Mouse (Mus musculus) kidney, postnatal 0 days (tissue): ENCODE results near the gene Mypn. TPM values are rescaled to one million over a fixed set of nuclear protein-coding genes. Genes with fewer than 3 reads are reported as not detected.

Experiments used
- ATAC-seq: fragments of 200-750 bp; cut with Nextera tagmentation; replicated peaks from 2 replicates; pipeline ENCODE4 v1.8.0; 2017; ENCODE audit warnings: low read depth, moderate number of reproducible peaks, moderate TSS enrichment, moderate library complexity; ENCODE audit not compliant: low FRiP score
- DNase-seq: peaks from one replicate; pipeline ENCODE4 v3.0.0-alpha.2; 2016; ENCODE audit warnings: low spot score
- H3K27ac ChIP-seq: fragments of 300-500 bp; sonication (generic); 2 replicates; pipeline ENCODE4 v1.5.1; 2014; ENCODE audit warnings: mild to moderate bottlenecking
- H3K27me3 ChIP-seq: fragments of 300-500 bp; sonication (generic); 2 replicates; pipeline ENCODE4 v1.6.1; 2014; ENCODE audit warnings: low read length, mixed read lengths; ENCODE audit not compliant: insufficient read depth
- H3K36me3 ChIP-seq: fragments of 300-500 bp; sonication (generic); 2 replicates; pipeline ENCODE4 v1.6.1; 2014; ENCODE audit warnings: low read length, mixed read lengths; ENCODE audit not compliant: insufficient read depth
- H3K4me1 ChIP-seq: fragments of 300-500 bp; sonication (generic); replicated peaks from 2 replicates; pipeline ENCODE4 v1.6.1; 2014; ENCODE audit warnings: antibody characterized with exemption, low read length, mixed read lengths; ENCODE audit not compliant: insufficient read depth
- H3K4me2 ChIP-seq: fragments of 300-500 bp; sonication (generic); 2 replicates; pipeline ENCODE4 v1.6.1; 2014; ENCODE audit warnings: mild to moderate bottlenecking, low read length, moderate library complexity, mixed read lengths
- H3K4me3 ChIP-seq: fragments of 300-500 bp; sonication (generic); replicated peaks from 2 replicates; pipeline ENCODE4 v1.5.1; 2014; ENCODE audit warnings: low read depth, low read length
- H3K9ac ChIP-seq: fragments of 300-500 bp; sonication (generic); 2 replicates; pipeline ENCODE4 v1.6.1; 2014; ENCODE audit warnings: low read depth, low read length
- H3K9me3 ChIP-seq: fragments of 300-500 bp; sonication (generic); replicated peaks from 2 replicates; pipeline ENCODE4 v1.6.1; 2016; ENCODE audit warnings: low read length, inconsistent platforms, mixed read lengths
- CTCF ChIP-seq: IDR thresholded peaks from 2 replicates; pipeline ENCODE4 v1.5.1; 2016; ENCODE audit warnings: antibody characterized with exemption, low read depth, mild to moderate bottlenecking, moderate library complexity
- WGBS: fragments of 180-500 bp; shearing (Covaris S2); extraction: QIAGEN DNeasy Blood & Tissue Kit; methylation state at CpG from one replicate; pipeline ENCODE4 v1.1.7; 2014; 5-methylcytosine and 5-hydroxymethylcytosine counted together
- polyA plus RNA-seq: library from polyadenylated mRNA; unstranded; fragments of >200 nt; fragmentation: Nextera tagmentation; extraction: Ambion mirVana; gene quantifications from 2 replicates; pipeline ENCODE4 v1.2.1, GENCODE M21; 2015

Gene Mypn
- polyA plus RNA-seq, 1 experiment from 2014 or later = not detected

DNA sequence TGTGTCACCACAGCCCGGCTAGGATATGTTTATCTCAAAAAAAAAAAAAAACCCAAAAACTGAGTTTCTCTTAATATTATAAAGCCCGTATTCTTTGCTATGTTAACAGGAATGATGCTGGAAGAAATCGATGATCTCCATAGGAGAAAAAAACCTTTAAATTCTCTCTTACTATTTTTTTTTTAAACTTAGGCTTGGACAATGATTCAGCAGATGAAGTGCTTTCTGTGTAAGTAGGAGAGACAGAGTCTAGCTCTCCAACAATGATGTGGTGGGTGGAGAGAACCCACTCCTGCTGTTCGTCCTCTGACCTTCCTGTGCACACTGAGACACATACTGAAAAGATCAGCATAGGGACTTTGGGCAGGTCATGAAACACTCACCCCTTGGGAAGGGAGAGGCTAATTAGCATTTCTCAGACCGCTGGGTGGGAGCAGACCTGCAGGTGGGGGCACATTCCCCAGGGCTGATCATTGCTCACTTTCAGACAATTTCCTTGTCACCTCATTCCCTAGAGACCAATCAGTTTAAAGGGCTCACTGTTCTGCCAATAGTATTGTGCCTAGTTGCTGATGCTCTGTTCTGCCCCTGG lies 21.5 kb downstream of the Mypn start:
- H3K9ac ChIP-seq = no peak overlapping the region
- no peak for ATAC-seq
- 70% methylated on average over 5 of the region's 5 CpGs for WGBS
- H3K36me3 ChIP-seq = no peaks in the 10 kb centered on the region
- H3K27ac ChIP-seq = no peak overlapping the region
- H3K27me3 ChIP-seq = no peaks in the 10 kb centered on the region
- no peak overlapping the region for H3K4me2 ChIP-seq
- H3K4me1 ChIP-seq = no peaks in the 10 kb centered on the region
- no peak for TF ChIP-seq CTCF
- no peak for DNase-seq
- no peak overlapping the region for H3K4me3 ChIP-seq
- no peaks in the 10 kb centered on the region for H3K9me3 ChIP-seq

DNA sequence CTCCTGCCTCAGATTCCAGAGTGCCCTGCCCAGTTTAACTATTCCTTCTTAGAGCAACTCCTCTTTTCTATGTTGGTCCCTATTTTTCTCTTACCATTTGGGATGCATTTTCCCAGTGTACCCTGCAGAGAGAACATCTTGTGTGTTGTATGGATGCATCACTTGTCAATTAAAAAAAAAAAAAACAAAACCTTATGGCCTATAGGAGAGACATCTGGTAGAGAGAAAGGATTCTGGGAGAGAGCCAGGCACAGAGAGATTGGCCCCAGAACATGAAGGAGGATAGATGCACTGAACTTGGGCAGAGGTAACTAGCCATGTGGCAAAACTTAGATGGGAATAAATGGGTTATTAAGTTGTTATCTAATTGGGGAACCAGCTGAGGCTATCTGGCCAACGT lies 22.6 kb downstream of the Mypn start:
- no peak for DNase-seq
- ATAC-seq = no peak
- Histone ChIP-seq H3K9ac (no peak overlapping the region), H3K9me3 (no peaks in the 10 kb centered on the region), H3K36me3 (no peaks in the 10 kb centered on the region), H3K27ac (no peak overlapping the region), H3K4me2 (no peak overlapping the region), H3K4me3 (no peak overlapping the region), H3K4me1 (no peaks in the 10 kb centered on the region), H3K27me3 (no peaks in the 10 kb centered on the region)
- TF ChIP-seq CTCF = no peak
- 81% methylated on average over 1 of the region's 1 CpGs for WGBS

DNA sequence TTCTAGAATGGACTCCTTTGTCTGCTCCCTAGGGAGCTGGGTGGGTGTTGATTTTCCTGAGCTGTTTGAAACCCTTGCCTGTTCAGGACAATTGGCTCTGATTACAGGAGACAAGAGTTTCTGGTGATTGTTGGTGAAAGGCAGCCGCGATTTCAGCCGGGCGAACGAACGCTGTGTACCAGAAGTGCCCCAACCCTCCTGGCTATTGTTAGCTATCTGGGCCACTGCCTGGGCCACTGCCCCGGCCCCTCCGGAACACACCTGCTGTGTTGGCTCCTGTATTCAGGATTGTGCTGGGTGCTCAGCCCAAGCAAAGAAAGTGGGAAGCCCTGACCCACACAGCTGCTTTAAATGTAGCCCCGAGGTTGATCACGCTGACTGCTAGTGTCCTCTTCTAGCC lies 24.2 kb downstream of the Mypn start:
- no peaks in the 10 kb centered on the region for H3K27me3 ChIP-seq
- no peaks in the 10 kb centered on the region for H3K9me3 ChIP-seq
- H3K36me3 ChIP-seq = no peaks in the 10 kb centered on the region
- H3K4me3 ChIP-seq = no peak overlapping the region
- 82% methylated on average over 10 of the region's 10 CpGs for WGBS
- TF ChIP-seq CTCF = no peak
- ATAC-seq (no peak), DNase-seq (no peak)
- no peak overlapping the region for H3K9ac ChIP-seq
- no peaks in the 10 kb centered on the region for H3K4me1 ChIP-seq
- H3K27ac ChIP-seq = no peak overlapping the region
- no peak overlapping the region for H3K4me2 ChIP-seq

DNA sequence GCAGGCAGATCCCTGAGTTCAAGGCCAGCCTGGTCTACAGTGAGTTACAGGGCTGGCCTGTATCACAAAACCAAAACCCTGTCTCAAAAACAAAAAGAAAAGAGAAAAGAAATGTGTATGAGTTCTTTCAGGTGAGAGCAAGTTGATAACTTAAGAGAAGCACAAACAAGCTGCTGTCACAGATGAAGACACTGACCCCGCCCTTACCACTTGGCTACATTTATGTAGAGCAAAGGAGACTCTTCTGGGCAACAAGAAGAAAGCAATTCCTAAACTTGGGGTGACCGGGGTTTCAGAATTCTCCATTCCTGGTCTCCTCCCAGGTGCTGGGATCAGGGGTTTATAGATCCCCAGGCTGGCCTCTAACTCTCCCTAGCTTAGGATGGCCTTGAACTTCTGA lies 25.4 kb downstream of the Mypn start:
- Histone ChIP-seq H3K36me3 (no peaks in the 10 kb centered on the region), H3K4me2 (no peak overlapping the region), H3K27ac (no peak overlapping the region), H3K4me3 (no peak overlapping the region), H3K27me3 (no peaks in the 10 kb centered on the region), H3K9me3 (no peaks in the 10 kb centered on the region), H3K9ac (no peak overlapping the region), H3K4me1 (no peaks in the 10 kb centered on the region)
- TF ChIP-seq CTCF = no peak
- ATAC-seq (no peak), DNase-seq (no peak)
- WGBS = 92% methylated on average over 2 of the region's 2 CpGs

DNA sequence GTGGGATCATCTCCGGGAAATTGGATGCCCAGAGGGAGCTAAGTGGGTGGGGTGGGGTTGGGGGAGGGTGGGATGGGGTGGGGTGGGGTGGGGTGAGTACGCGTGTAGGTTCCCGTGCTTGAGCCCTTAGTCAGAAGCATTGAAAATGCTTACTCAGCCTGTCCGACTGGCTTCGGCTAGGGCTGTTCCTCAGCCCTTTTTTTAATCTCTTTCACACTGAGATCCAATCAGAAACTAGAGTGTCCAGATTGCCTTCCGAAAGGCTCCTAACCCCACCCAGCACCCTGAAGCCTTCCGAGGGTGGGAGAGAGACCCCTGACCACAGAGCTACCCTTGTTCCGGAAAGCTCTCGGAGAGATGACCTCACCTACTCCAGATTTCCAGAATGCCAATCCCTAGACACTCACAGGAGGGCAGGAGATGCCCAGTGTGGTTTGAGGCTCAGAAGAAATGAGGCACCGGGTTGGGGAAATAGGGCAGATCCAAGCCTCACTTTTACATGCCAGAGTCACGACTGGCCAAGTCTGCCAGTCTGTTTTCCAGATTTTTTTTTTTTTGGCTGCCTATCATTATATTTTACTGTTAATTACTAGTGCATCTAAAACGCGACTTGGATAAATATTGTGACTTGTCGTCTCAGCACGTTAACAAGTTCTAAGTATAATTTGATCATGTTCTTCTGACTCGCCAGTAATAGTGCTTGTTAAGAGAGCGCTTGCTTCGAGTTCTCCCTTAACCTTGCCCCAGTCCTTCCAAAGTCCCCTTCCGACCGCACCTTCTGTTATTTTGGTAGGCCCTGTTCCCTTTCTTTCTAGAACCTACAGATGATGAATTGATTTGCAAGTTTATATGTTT lies 26.2 kb downstream of the Mypn start:
- Histone ChIP-seq H3K9ac (no peak overlapping the region), H3K27me3 (no peaks in the 10 kb centered on the region), H3K9me3 (no peaks in the 10 kb centered on the region), H3K4me2 (no peak overlapping the region), H3K36me3 (no peaks in the 10 kb centered on the region), H3K4me3 (no peak overlapping the region), H3K27ac (no peak overlapping the region), H3K4me1 (no peaks in the 10 kb centered on the region)
- TF ChIP-seq CTCF = no peak
- WGBS = 72% methylated on average over 21 of the region's 21 CpGs
- no peak for DNase-seq
- no peak for ATAC-seq

DNA sequence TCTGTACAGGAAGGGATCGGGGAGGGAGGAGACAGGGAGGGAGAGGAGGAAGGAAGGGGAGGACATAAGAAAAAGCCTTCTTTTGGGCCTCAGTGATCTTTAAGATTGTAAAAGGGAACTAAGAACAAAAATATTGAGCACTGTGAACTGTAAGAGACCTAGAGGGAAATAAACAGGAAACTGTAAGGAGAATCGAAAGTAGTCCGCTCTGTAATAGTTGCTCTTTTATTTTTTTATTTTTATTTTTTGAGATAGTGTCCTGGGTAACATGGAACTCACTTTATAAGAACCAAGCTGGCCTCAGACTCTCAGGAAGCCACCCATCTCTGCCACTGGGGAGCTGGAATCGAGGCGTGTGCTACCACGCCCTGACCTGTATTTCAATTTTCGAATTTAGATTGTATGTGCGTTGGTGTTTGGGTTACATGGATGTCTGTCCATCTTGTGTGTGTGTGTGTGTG lies 27.3 kb downstream of the Mypn start:
- no peak for TF ChIP-seq CTCF
- no peaks in the 10 kb centered on the region for H3K9me3 ChIP-seq
- H3K27me3 ChIP-seq = no peaks in the 10 kb centered on the region
- no peak for DNase-seq
- no peak overlapping the region for H3K27ac ChIP-seq
- no peak for ATAC-seq
- H3K36me3 ChIP-seq = no peaks in the 10 kb centered on the region
- 82% methylated on average over 8 of the region's 8 CpGs for WGBS
- H3K4me2 ChIP-seq = no peak overlapping the region
- no peak overlapping the region for H3K4me3 ChIP-seq
- H3K9ac ChIP-seq = no peak overlapping the region
- H3K4me1 ChIP-seq = no peaks in the 10 kb centered on the region
